Mouse (Mus musculus): ENCODE measurements at regions not wholly inside any gene's neighbourhood (a gene's known extent, or its start where the extent isn't known, plus 50 kb on each side); places are given as distances from the start of the nearest gene placed in this dataset.
"Not testable (repeated sequence)": the region's sequence is repeated elsewhere in the genome, so short reads cannot be mapped to it uniquely, and the experiment has no call there.

- not testable (repeated sequence) for DNase-seq; H3K4me3 ChIP-seq (ENCODE audit: low read depth, low read length); H3K27ac ChIP-seq (ENCODE audit: low read depth); H3K9ac ChIP-seq (replicated peaks); H3K4me1 ChIP-seq (ENCODE audit: insufficient read depth); H3K4me2 ChIP-seq (ENCODE audit: low read depth, low read length); H3K9me3 ChIP-seq (ENCODE audit: low read length); H3K27me3 ChIP-seq (ENCODE audit: insufficient read depth, low read length); ATAC-seq; H3K36me3 ChIP-seq (replicated peaks; ENCODE audit: insufficient read depth, low read length)
- peak; percentile 28 for TF ChIP-seq CTCF (IDR thresholded peaks at IDR 0.05; ENCODE audit: low read depth)
- 44% methylated on average over 6 of the region's 6 CpGs for WGBS (ENCODE audit: insufficient replicate concordance)
Observed at GRCm38 (mm10) chr14:52791828-52792227, 296.3 kb upstream of the Olfr1507 start.

- not testable (repeated sequence) for ATAC-seq; H3K9me3 ChIP-seq (ENCODE audit: low read length); H3K4me3 ChIP-seq (ENCODE audit: low read depth, low read length); H3K27ac ChIP-seq (ENCODE audit: low read depth); H3K4me1 ChIP-seq (ENCODE audit: insufficient read depth); H3K27me3 ChIP-seq (ENCODE audit: insufficient read depth, low read length); H3K9ac ChIP-seq (replicated peaks); H3K4me2 ChIP-seq (ENCODE audit: low read depth, low read length); H3K36me3 ChIP-seq (replicated peaks; ENCODE audit: insufficient read depth, low read length); DNase-seq
- WGBS (ENCODE audit: insufficient replicate concordance), result 65% methylated on average over 4 of the region's 4 CpGs
Observed at GRCm38 (mm10) chr14:52782832-52783231, 287.3 kb upstream of the Olfr1507 start.

GRCm38 (mm10) chr14:52775816-52776215 is 280.3 kb upstream of the Olfr1507 start:
- H3K36me3 ChIP-seq (replicated peaks; ENCODE audit: insufficient read depth, low read length); H3K4me2 ChIP-seq (ENCODE audit: low read depth, low read length); DNase-seq; H3K9me3 ChIP-seq (ENCODE audit: low read length); H3K4me1 ChIP-seq (ENCODE audit: insufficient read depth); ATAC-seq; H3K27ac ChIP-seq (ENCODE audit: low read depth); H3K27me3 ChIP-seq (ENCODE audit: insufficient read depth, low read length); H3K9ac ChIP-seq (replicated peaks); H3K4me3 ChIP-seq (ENCODE audit: low read depth, low read length): not testable (repeated sequence)
- 71% methylated on average over 2 of the region's 2 CpGs for WGBS (ENCODE audit: insufficient replicate concordance)

- H3K27me3 ChIP-seq (ENCODE audit: insufficient read depth, low read length); H3K36me3 ChIP-seq (replicated peaks; ENCODE audit: insufficient read depth, low read length); H3K9ac ChIP-seq (replicated peaks); ATAC-seq; H3K4me3 ChIP-seq (ENCODE audit: low read depth, low read length); DNase-seq; H3K9me3 ChIP-seq (ENCODE audit: low read length); H3K4me1 ChIP-seq (ENCODE audit: insufficient read depth); H3K27ac ChIP-seq (ENCODE audit: low read depth); H3K4me2 ChIP-seq (ENCODE audit: low read depth, low read length): not testable (repeated sequence)
- no CpG with 5 or more reads among the region's 1 CpGs for WGBS (ENCODE audit: insufficient replicate concordance)
Observed at GRCm38 (mm10) chr14:52769450-52769849, 273.9 kb upstream of the Olfr1507 start.

- H3K9me3 ChIP-seq (ENCODE audit: low read length); ATAC-seq; H3K27ac ChIP-seq (ENCODE audit: low read depth); H3K36me3 ChIP-seq (replicated peaks; ENCODE audit: insufficient read depth, low read length); H3K4me2 ChIP-seq (ENCODE audit: low read depth, low read length); H3K4me3 ChIP-seq (ENCODE audit: low read depth, low read length); H3K9ac ChIP-seq (replicated peaks); H3K27me3 ChIP-seq (ENCODE audit: insufficient read depth, low read length); H3K4me1 ChIP-seq (ENCODE audit: insufficient read depth); DNase-seq: not testable (repeated sequence)
- WGBS (ENCODE audit: insufficient replicate concordance), result 46% methylated on average over 1 of the region's 1 CpGs
Observed at GRCm38 (mm10) chr14:52752159-52752558, 256.6 kb upstream of the Olfr1507 start.

- not testable (repeated sequence) for H3K27me3 ChIP-seq (ENCODE audit: insufficient read depth, low read length); H3K4me3 ChIP-seq (ENCODE audit: low read depth, low read length); DNase-seq; H3K9me3 ChIP-seq (ENCODE audit: low read length); ATAC-seq; H3K36me3 ChIP-seq (replicated peaks; ENCODE audit: insufficient read depth, low read length); H3K27ac ChIP-seq (ENCODE audit: low read depth); H3K4me1 ChIP-seq (ENCODE audit: insufficient read depth); H3K4me2 ChIP-seq (ENCODE audit: low read depth, low read length); H3K9ac ChIP-seq (replicated peaks)
- 27% methylated on average over 2 of the region's 3 CpGs for WGBS (ENCODE audit: insufficient replicate concordance)
Observed at GRCm38 (mm10) chr14:52726680-52727079, 231.1 kb upstream of the Olfr1507 start.

- DNase-seq; H3K36me3 ChIP-seq (replicated peaks; ENCODE audit: insufficient read depth, low read length); H3K9me3 ChIP-seq (ENCODE audit: low read length); ATAC-seq; H3K27me3 ChIP-seq (ENCODE audit: insufficient read depth, low read length); H3K9ac ChIP-seq (replicated peaks); H3K4me3 ChIP-seq (ENCODE audit: low read depth, low read length); H3K4me1 ChIP-seq (ENCODE audit: insufficient read depth); H3K27ac ChIP-seq (ENCODE audit: low read depth); H3K4me2 ChIP-seq (ENCODE audit: low read depth, low read length): not testable (repeated sequence)
- 100% methylated on average over 1 of the region's 1 CpGs for WGBS (ENCODE audit: insufficient replicate concordance)
Observed at GRCm38 (mm10) chr14:52724988-52725387, 229.4 kb upstream of the Olfr1507 start.
